Mouse (Mus musculus): ENCODE measurements around the gene Trpv1.

GRCm38 (mm10) chr11:73199230-73199712 lies 34.8 kb upstream of the Trpv1 start, which contains the start of gene Shpk:
- TF ChIP-seq CTCF (IDR thresholded peaks at IDR 0.05; ENCODE audit: low read depth, low read length) (no peak), POLR2A (IDR thresholded peaks at IDR 0.05; ENCODE audit: borderline replicate concordance, low read depth, low read length) (no peak)
